Mouse (Mus musculus) heart, adult 2 months (tissue): Measurements from ENCODE around the gene Pomt2. TPM values are rescaled to one million over a fixed set of nuclear protein-coding genes. Genes with fewer than 3 reads are reported as not detected.

ENCODE experiments used
- DNase-seq, 2 experiments: peaks; one replicate each; pipeline ENCODE4 v3.0.0; 2021
- H3K27ac ChIP-seq: fragments of 200-600 bp; 2 replicates; pipeline ENCODE4 v1.8.1; 2022
- H3K27me3 ChIP-seq: fragments of 200-500 bp; 2 replicates; pipeline ENCODE4 v1.6.1; 2012; ENCODE audit warnings: mild to moderate bottlenecking, low read length, inconsistent platforms, mixed read lengths; ENCODE audit not compliant: control insufficient read depth, insufficient read depth
- H3K36me3 ChIP-seq: fragments of 200-500 bp; 2 replicates; pipeline ENCODE4 v1.6.1; 2012; ENCODE audit warnings: low read length, inconsistent platforms; ENCODE audit not compliant: control insufficient read depth, insufficient read depth
- H3K4me1 ChIP-seq: fragments of 200-500 bp; 2 replicates; pipeline ENCODE4 v1.6.1; 2011; ENCODE audit warnings: low read length; ENCODE audit not compliant: control insufficient read depth, insufficient read depth
- H3K4me3 ChIP-seq: fragments of 200-600 bp; 2 replicates; pipeline ENCODE4 v1.8.1; 2022
- H3K79me2 ChIP-seq: fragments of 200-500 bp; replicated peaks from 2 replicates; pipeline ENCODE4 v1.6.1; 2012; ENCODE audit warnings: mild to moderate bottlenecking, inconsistent platforms, low read length, moderate library complexity, mixed read lengths; ENCODE audit not compliant: control insufficient read depth, insufficient read depth
- H3K9ac ChIP-seq: fragments of 200-500 bp; 2 replicates; pipeline ENCODE4 v1.6.1; 2012; ENCODE audit warnings: low read depth, mild to moderate bottlenecking, control low read depth, inconsistent platforms, low read length, mixed read lengths
- CTCF ChIP-seq: fragments of 200-600 bp; IDR thresholded peaks from 2 replicates; pipeline ENCODE4 v1.8.1; 2022; ENCODE audit warnings: antibody characterized with exemption, mild to moderate bottlenecking, moderate library complexity
- EP300 ChIP-seq: fragments of 200-500 bp; IDR thresholded peaks from 2 replicates; pipeline ENCODE4 v1.6.1; 2011; ENCODE audit warnings: low read depth, low read length, control low read depth; ENCODE audit not compliant: insufficient read depth
- POLR2A ChIP-seq: fragments of 200-500 bp; IDR thresholded peaks from 2 replicates; pipeline ENCODE4 v1.6.1; 2011; ENCODE audit warnings: mild to moderate bottlenecking, low read depth, low read length, control low read depth; ENCODE audit not compliant: insufficient read depth
- WGBS: fragments of 180-500 bp; shearing (Covaris S2); methylation state at CpG from one replicate; pipeline ENCODE4 v1.1.7; 2018; 5-methylcytosine and 5-hydroxymethylcytosine counted together
- intact Hi-C: fragments of 180-260 bp; cut with DNase I; formaldehyde crosslinking; loops from one replicate; pipeline ENCODE4 v1.15.1; 2025
- polyA plus RNA-seq: library from polyadenylated mRNA; depleted of rRNA; stranded (reverse); fragments of >200 nt; gene quantifications from 2 replicates; pipeline ENCODE4 v1.2.3, GENCODE M21; 2012; rRNA removed
- total RNA-seq, 2 experiments: library from RNA; stranded (reverse); gene quantifications; 2 replicates each; pipeline ENCODE4 v1.2.3; 2021

Gene Pomt2
- total and polyA plus RNA-seq, 3 experiments = 9.4 to 9.8 (median 9.7) TPM

- Histone ChIP-seq H3K4me3 (no peak overlapping the region), H3K27ac (no peak overlapping the region), H3K79me2 (no peaks in the 10 kb centered on the region), H3K36me3 (no peaks in the 10 kb centered on the region), H3K27me3 (no peaks in the 10 kb centered on the region; the same call in 1 of the 2 replicates), H3K9ac (no peak overlapping the region), H3K4me1 (no peaks in the 10 kb centered on the region)
- no peak for DNase-seq
- WGBS = 57% methylated on average over 8 of the region's 8 CpGs
- intact Hi-C loops = no loop called here
- TF ChIP-seq EP300 (no peak), POLR2A (no peak), CTCF (no peak)
Measured at GRCm38 (mm10) chr12:87082797-87083196, 65.0 kb downstream of the Pomt2 start.

DNA sequence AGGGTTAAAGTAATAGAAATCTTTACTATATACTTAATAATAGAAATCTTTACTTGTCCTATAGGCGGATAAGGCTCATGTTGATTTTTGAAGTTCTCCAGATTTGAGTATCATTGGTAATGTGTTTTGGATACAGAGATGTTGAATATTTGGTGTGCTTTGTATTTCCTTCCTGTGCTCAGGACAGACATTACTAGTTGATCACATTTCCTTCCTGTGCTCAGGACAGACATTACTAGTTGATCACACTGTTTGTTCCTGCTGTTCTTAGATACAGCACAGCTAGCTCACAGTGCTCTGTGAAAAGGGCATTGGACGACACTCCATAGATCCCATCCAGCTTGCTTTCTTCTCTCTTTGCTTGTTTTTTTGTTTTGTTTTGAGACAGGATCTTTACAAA lies 71.2 kb downstream of the Pomt2 start:
- H3K27ac ChIP-seq = no peak overlapping the region
- no peaks in the 10 kb centered on the region for H3K36me3 ChIP-seq
- H3K4me3 ChIP-seq = no peak overlapping the region
- H3K79me2 ChIP-seq = no peaks in the 10 kb centered on the region
- no peak for DNase-seq
- H3K4me1 ChIP-seq = no peaks in the 10 kb centered on the region
- no peak overlapping the region for H3K9ac ChIP-seq
- TF ChIP-seq EP300 (no peak), CTCF (no peak), POLR2A (no peak)
- intact Hi-C loops = no loop called here
- H3K27me3 ChIP-seq = no peaks in the 10 kb centered on the region; the same call in 1 of the 2 replicates
- 83% methylated on average over 2 of the region's 2 CpGs for WGBS

- Histone ChIP-seq H3K4me3 (no peak overlapping the region), H3K9ac (no peak overlapping the region), H3K27me3 (no peaks in the 10 kb centered on the region), H3K4me1 (no peaks in the 10 kb centered on the region), H3K79me2 (no peaks in the 10 kb centered on the region), H3K36me3 (no peaks in the 10 kb centered on the region), H3K27ac (no peak overlapping the region)
- intact Hi-C loops = no loop called here
- no peak for DNase-seq
- TF ChIP-seq EP300 = no peak
- TF ChIP-seq POLR2A = no peak
- TF ChIP-seq CTCF = no peak
- WGBS = 57% methylated on average over 5 of the region's 5 CpGs
Measured at GRCm38 (mm10) chr12:87070520-87070919, 77.2 kb downstream of the Pomt2 start.

GRCm38 (mm10) chr12:87066429-87066828 lies 81.3 kb downstream of the Pomt2 start:
- TF ChIP-seq CTCF (no peak), EP300 (no peak), POLR2A (no peak)
- no peak overlapping the region for H3K4me3 ChIP-seq
- intact Hi-C loops = no loop called here
- H3K27me3 ChIP-seq = no peaks in the 10 kb centered on the region
- H3K9ac ChIP-seq = no peak overlapping the region
- DNase-seq = no peak
- 69% methylated on average over 5 of the region's 5 CpGs for WGBS
- H3K4me1 ChIP-seq = no peaks in the 10 kb centered on the region
- no peak overlapping the region for H3K27ac ChIP-seq
- no peaks in the 10 kb centered on the region for H3K79me2 ChIP-seq
- no peaks in the 10 kb centered on the region for H3K36me3 ChIP-seq

DNA sequence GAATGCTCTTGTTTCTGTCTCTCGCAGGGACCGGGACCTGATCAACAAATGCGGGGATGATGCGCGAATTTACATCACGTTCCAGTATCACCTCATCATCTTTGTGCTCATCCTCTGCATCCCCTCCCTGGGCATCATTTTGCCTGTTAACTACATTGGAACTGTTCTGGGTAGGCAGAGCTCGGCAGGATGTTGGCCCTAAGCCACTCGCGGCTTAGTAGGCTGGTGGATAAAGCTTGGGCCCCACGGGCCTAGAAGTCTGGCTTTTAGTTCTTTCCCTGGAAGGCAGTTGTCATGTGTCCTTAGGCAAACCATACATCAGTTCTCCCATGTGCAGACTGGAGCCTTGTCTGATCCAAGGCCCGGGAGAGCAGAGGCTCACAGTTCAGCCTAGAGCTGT lies 82.3 kb downstream of the Pomt2 start:
- no peak for DNase-seq
- H3K9ac ChIP-seq = no peak overlapping the region
- no peaks in the 10 kb centered on the region for H3K4me1 ChIP-seq
- H3K27ac ChIP-seq = no peak overlapping the region
- H3K27me3 ChIP-seq = no peaks in the 10 kb centered on the region
- no peaks in the 10 kb centered on the region for H3K79me2 ChIP-seq
- intact Hi-C loops = no loop called here
- 82% methylated on average over 11 of the region's 11 CpGs for WGBS
- no peak overlapping the region for H3K4me3 ChIP-seq
- H3K36me3 ChIP-seq = no peaks in the 10 kb centered on the region
- no peak for TF ChIP-seq CTCF
- no peak for TF ChIP-seq EP300
- TF ChIP-seq POLR2A = no peak

DNA sequence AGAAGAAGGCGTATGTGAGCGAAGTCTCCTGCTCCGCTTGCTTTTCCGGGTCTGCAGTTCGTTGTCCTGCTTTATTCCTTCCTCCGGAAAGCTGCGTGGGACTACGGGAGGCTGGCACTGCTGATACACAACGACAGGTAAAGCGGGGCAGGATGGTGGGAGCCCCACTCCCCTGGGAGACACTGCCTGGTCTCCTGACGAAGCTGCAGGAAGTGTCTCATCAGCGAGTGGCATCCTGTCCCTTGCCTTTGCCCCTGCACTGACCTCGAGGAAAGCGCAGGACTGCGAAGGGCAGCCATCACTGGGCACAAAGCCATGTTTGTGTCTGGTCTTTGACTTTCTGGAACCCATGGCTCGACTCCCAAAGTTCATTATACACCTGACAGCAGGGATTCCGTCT lies 90.7 kb downstream of the Pomt2 start:
- no peak overlapping the region for H3K4me3 ChIP-seq
- no peak overlapping the region for H3K27ac ChIP-seq
- no peak for DNase-seq
- no peaks in the 10 kb centered on the region for H3K36me3 ChIP-seq
- TF ChIP-seq CTCF (no peak), EP300 (no peak), POLR2A (no peak)
- WGBS = 44% methylated on average over 17 of the region's 17 CpGs
- H3K79me2 ChIP-seq = no peaks in the 10 kb centered on the region
- H3K9ac ChIP-seq = no peak overlapping the region
- no peaks in the 10 kb centered on the region for H3K27me3 ChIP-seq
- intact Hi-C loops = no loop called here
- H3K4me1 ChIP-seq = no peaks in the 10 kb centered on the region; the same call in 1 of the 2 replicates

Other genes with a start within 250 kb of the Pomt2 start
- 10 to 100 TPM; 43.8 to 45.1 TPM for gene Cipc, start 200.9 kb downstream of the Pomt2 start, total RNA-seq
- 34.1 and 39.6 TPM in 2 replicates for gene Cipc, start 200.9 kb downstream of the Pomt2 start, polyA plus RNA-seq
- not detected for gene Zdhhc22, start 157.5 kb downstream of the Pomt2 start, total RNA-seq
- gene Zdhhc22, start 157.5 kb downstream of the Pomt2 start, polyA plus RNA-seq = not detected in 2 replicates
- gene Tmem63c, start 126.6 kb downstream of the Pomt2 start, total RNA-seq = under 1 TPM; 0.08 to 0.09 TPM
- gene Tmem63c, start 126.6 kb downstream of the Pomt2 start, polyA plus RNA-seq = 0.14 and 0.38 TPM in 2 replicates
- not detected for gene Ngb, start 45.4 kb downstream of the Pomt2 start, total RNA-seq
- 0.14 and 0.26 TPM in 2 replicates for gene Ngb, start 45.4 kb downstream of the Pomt2 start, polyA plus RNA-seq
- gene Gstz1, start 803 bp downstream of the Pomt2 start, total RNA-seq = 10 to 100 TPM; 43.1 to 46.0 TPM
- 66.7 and 89.0 TPM in 2 replicates for gene Gstz1, start 803 bp downstream of the Pomt2 start, polyA plus RNA-seq
- not detected for gene Samd15, start 51.8 kb upstream of the Pomt2 start, total RNA-seq
- 0.39 TPM in 1 of 2 replicates, not detected in the other for gene Samd15, start 51.8 kb upstream of the Pomt2 start, polyA plus RNA-seq
- gene Tmed8, start 52.5 kb upstream of the Pomt2 start, total RNA-seq = 1 to 10 TPM; 5.3 to 6.4 TPM
- 3.1 and 5.6 TPM in 2 replicates for gene Tmed8, start 52.5 kb upstream of the Pomt2 start, polyA plus RNA-seq
- under 1 TPM; 0.39 to 0.61 TPM for gene Noxred1, start 90.8 kb upstream of the Pomt2 start, total RNA-seq
- gene Noxred1, start 90.8 kb upstream of the Pomt2 start, polyA plus RNA-seq = 0.47 and 0.67 TPM in 2 replicates
- 10 to 100 TPM; 23.2 to 25.5 TPM for gene Vipas39, start 118.3 kb upstream of the Pomt2 start, total RNA-seq
- 23.3 and 39.7 TPM in 2 replicates for gene Vipas39, start 118.3 kb upstream of the Pomt2 start, polyA plus RNA-seq
- gene Ahsa1, start 118.5 kb upstream of the Pomt2 start, total RNA-seq = 100 to 1,000 TPM; 138 to 153 TPM
- gene Ahsa1, start 118.5 kb upstream of the Pomt2 start, polyA plus RNA-seq = 74.5 and 85.8 TPM in 2 replicates
- gene Ism2, start 151.7 kb upstream of the Pomt2 start, total RNA-seq = not detected
- gene Ism2, start 151.7 kb upstream of the Pomt2 start, polyA plus RNA-seq = 0.09 and 0.18 TPM in 2 replicates
- gene Sptlc2, start 240.4 kb upstream of the Pomt2 start, total RNA-seq = 10 to 100 TPM; 21.1 to 23.1 TPM
- 5.0 and 9.8 TPM in 2 replicates for gene Sptlc2, start 240.4 kb upstream of the Pomt2 start, polyA plus RNA-seq